In the genomic region with DNA sequence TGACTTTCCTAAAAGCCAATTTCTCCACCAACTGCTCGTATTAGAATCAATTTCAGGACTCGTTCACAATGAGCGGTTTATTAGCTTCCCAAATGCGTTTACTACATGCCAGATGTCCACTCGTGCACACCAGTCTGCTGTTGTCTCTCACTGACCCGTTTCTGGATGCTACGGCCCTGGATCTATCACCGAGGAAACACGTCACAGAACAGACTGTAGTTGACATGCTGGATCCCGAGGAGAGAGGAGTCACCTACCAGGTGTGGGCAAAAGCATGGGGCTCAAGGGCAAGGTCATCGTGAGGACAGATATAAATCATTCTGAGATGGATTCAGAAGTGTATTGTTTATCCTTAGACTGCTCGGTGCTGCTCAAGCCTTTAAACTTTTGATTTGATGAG, we compare ENCODE assay signal across 27 mouse cellular contexts.
A peak's percentile ranks its signal among the peaks of the same experiment; 100 is the strongest.
DNase-seq lines count a peak whose midpoint lies in the region; ATAC-seq and TF ChIP-seq lines count a peak whose summit lies in the region.
"Had no signal": no experiment of that assay in that cellular context is flagged by ENCODE, and none has a peak within 500 bp of the region (broad histone marks: within the 10 kb centered on the region; RNA-seq: fewer than 3 reads in every experiment).

No protein-coding gene starts in this region.

- TF ChIP-seq CTCF in kidney, adult 2 months (conservative IDR thresholded peaks at IDR 0.05; ENCODE audit: insufficient read depth, insufficient read length, low read depth, low read length): no peak

- no peak overlapping the region for H3K4me3 ChIP-seq in hindbrain, embryonic 11.5 days (ENCODE audit: low read depth, low read length)
- no peak overlapping the region for H3K4me3 ChIP-seq in hindbrain, embryonic 13.5 days
- no peak overlapping the region for H3K4me3 ChIP-seq in limb, embryonic 11.5 days (ENCODE audit: low read depth, low read length)
- H3K4me3 ChIP-seq in neural tube, embryonic 14.5 days (ENCODE audit: low read depth, low read length): no peak overlapping the region
- H3K4me3 ChIP-seq in kidney, adult 2 months (ENCODE audit: insufficient read depth, low read depth, low read length): no peak overlapping the region
- H3K4me3 ChIP-seq in forebrain, embryonic 10.5 days: no peak overlapping the region
- H3K4me3 ChIP-seq: embryonic facial prominence, embryonic 13.5 days; gastrocnemius, adult 2 months; megakaryocyte, embryonic 14.5 days had no signal

- H3K27ac ChIP-seq in hindbrain, embryonic 11.5 days (ENCODE audit: low read depth, low read length): no peak overlapping the region
- no peak overlapping the region for H3K27ac ChIP-seq in hindbrain, embryonic 13.5 days
- H3K27ac ChIP-seq in limb, embryonic 11.5 days (replicated peaks; ENCODE audit: low read depth, low read length): no peak overlapping the region; the same call in 1 of the 2 replicates
- peak overlapping the region; percentile 24; the same call in 1 of the 2 replicates for H3K27ac ChIP-seq in neural tube, embryonic 14.5 days (ENCODE audit: low read depth, low read length)
- H3K27ac ChIP-seq in kidney, adult 2 months (ENCODE audit: insufficient read depth, low read depth, low read length): no peak overlapping the region
- H3K27ac ChIP-seq in forebrain, embryonic 10.5 days: no peak overlapping the region
- H3K27ac ChIP-seq: embryonic facial prominence, embryonic 13.5 days; gastrocnemius, adult 2 months had no signal

- H3K9me3 ChIP-seq in hindbrain, embryonic 11.5 days (ENCODE audit: control insufficient read depth, low read length): no peaks in the 10 kb centered on the region
- H3K9me3 ChIP-seq in hindbrain, embryonic 13.5 days: no peaks in the 10 kb centered on the region
- no peaks in the 10 kb centered on the region for H3K9me3 ChIP-seq in limb, embryonic 11.5 days (ENCODE audit: control insufficient read depth, low read length)
- no peaks in the 10 kb centered on the region for H3K9me3 ChIP-seq in neural tube, embryonic 14.5 days (ENCODE audit: control insufficient read depth, low read length)
- H3K9me3 ChIP-seq in forebrain, embryonic 10.5 days: no peaks in the 10 kb centered on the region
- H3K9me3 ChIP-seq: embryonic facial prominence, embryonic 13.5 days had no signal

- ATAC-seq in hindbrain, embryonic 11.5 days (ENCODE audit: low FRiP score): no peak
- no peak for ATAC-seq in hindbrain, embryonic 13.5 days (ENCODE audit: low FRiP score)
- no peak for ATAC-seq in limb, embryonic 11.5 days (ENCODE audit: insufficient number of reproducible peaks, low FRiP score, low TSS enrichment, low read depth)
- ATAC-seq in neural tube, embryonic 14.5 days (ENCODE audit: low read depth): no peak
- ATAC-seq: forebrain, embryonic 16.5 days; hindbrain, embryonic 16.5 days; Patski had no signal

- no peak for TF ChIP-seq POLR2A in kidney, adult 2 months (IDR thresholded peaks at IDR 0.05; ENCODE audit: low read depth, low read length)

- no peaks in the 10 kb centered on the region for H3K27me3 ChIP-seq in hindbrain, embryonic 11.5 days (ENCODE audit: control insufficient read depth, insufficient read depth, low read length)
- H3K27me3 ChIP-seq in hindbrain, embryonic 13.5 days: no peaks in the 10 kb centered on the region
- no peaks in the 10 kb centered on the region for H3K27me3 ChIP-seq in limb, embryonic 11.5 days (ENCODE audit: control insufficient read depth, insufficient read depth, low read length)
- H3K27me3 ChIP-seq in neural tube, embryonic 14.5 days (ENCODE audit: control insufficient read depth, insufficient read depth, low read length): no peaks in the 10 kb centered on the region
- H3K27me3 ChIP-seq in kidney, adult 2 months (replicated peaks; ENCODE audit: control insufficient read depth, insufficient read depth, low read length): no peaks in the 10 kb centered on the region
- H3K27me3 ChIP-seq in forebrain, embryonic 10.5 days (ENCODE audit: poor library complexity, severe bottlenecking): no peaks in the 10 kb centered on the region
- H3K27me3 ChIP-seq: embryonic facial prominence, embryonic 13.5 days; megakaryocyte, embryonic 14.5 days; Patski had no signal

- no peaks in the 10 kb centered on the region for H3K36me3 ChIP-seq in hindbrain, embryonic 11.5 days (ENCODE audit: control insufficient read depth, insufficient read depth, low read length)
- no peaks in the 10 kb centered on the region for H3K36me3 ChIP-seq in hindbrain, embryonic 13.5 days
- no peaks in the 10 kb centered on the region for H3K36me3 ChIP-seq in limb, embryonic 11.5 days (ENCODE audit: control insufficient read depth, insufficient read depth, low read length)
- H3K36me3 ChIP-seq in neural tube, embryonic 14.5 days (ENCODE audit: control insufficient read depth, insufficient read depth, low read length): no peaks in the 10 kb centered on the region
- H3K36me3 ChIP-seq in kidney, adult 2 months (ENCODE audit: control insufficient read depth, insufficient read depth, low read length): no peaks in the 10 kb centered on the region
- no peaks in the 10 kb centered on the region for H3K36me3 ChIP-seq in forebrain, embryonic 10.5 days (replicated peaks)
- H3K36me3 ChIP-seq: embryonic facial prominence, embryonic 13.5 days had no signal

- H3K4me1 ChIP-seq in hindbrain, embryonic 11.5 days (replicated peaks; ENCODE audit: control insufficient read depth, insufficient read depth, low read length): no peaks in the 10 kb centered on the region
- H3K4me1 ChIP-seq in hindbrain, embryonic 13.5 days (replicated peaks): peaks cover 16% of the 10 kb centered on the region
- peaks cover 9% of the 10 kb centered on the region; the same call in 1 of the 2 replicates for H3K4me1 ChIP-seq in limb, embryonic 11.5 days (ENCODE audit: control insufficient read depth, insufficient read depth, low read length)
- H3K4me1 ChIP-seq in neural tube, embryonic 14.5 days (ENCODE audit: control insufficient read depth, insufficient read depth, low read length): peaks cover 12% of the 10 kb centered on the region
- no peaks in the 10 kb centered on the region for H3K4me1 ChIP-seq in kidney, adult 2 months (ENCODE audit: control insufficient read depth, insufficient read depth, low read length)
- peaks cover 7% of the 10 kb centered on the region for H3K4me1 ChIP-seq in forebrain, embryonic 10.5 days
- H3K4me1 ChIP-seq: embryonic facial prominence, embryonic 13.5 days; megakaryocyte, embryonic 14.5 days had no signal

- WGBS in hindbrain, embryonic 11.5 days: 53% methylated on average over 12 of the region's 12 CpGs
- whole genome bisulfite sequencing in hindbrain, embryonic 13.5 days: 41% methylated on average over 12 of the region's 12 CpGs
- WGBS in limb, embryonic 11.5 days: 37% methylated on average over 12 of the region's 12 CpGs
- WGBS in neural tube, embryonic 14.5 days: 16% methylated on average over 12 of the region's 12 CpGs
- 55% methylated on average over 12 of the region's 12 CpGs for WGBS in kidney, adult 2 months
- 88% methylated on average over 12 of the region's 12 CpGs for WGBS in forebrain, embryonic 10.5 days

- peak; percentile 13 for DNase-seq in hindbrain, embryonic 11.5 days (ENCODE audit: low spot score)
- DNase-seq in embryo, embryonic 10.5 days (ENCODE audit: low spot score): peak; percentile 43
- peak; percentile 26 for DNase-seq in limb, embryonic 11.5 days (ENCODE audit: low spot score)
- no peak for DNase-seq in kidney, adult 2 months
- DNase-seq in forebrain, embryonic 10.5 days (ENCODE audit: extremely low spot score, low spot score): no peak
- DNase-seq: adrenal gland, postnatal 14 days; cerebellum, adult 11-12 months; cerebellum, adult 9-11 months; gastrocnemius, adult 2 months; gastrocnemius, postnatal 36 days; heart, adult 18-20 months; heart, postnatal 36 days; kidney, adult 18-20 months; kidney, postnatal 36 days; left cerebral cortex, postnatal 4 days; lung, postnatal 4 days; midbrain, embryonic 14.5 days; thymus, adult 2 months; thymus, postnatal 36 days had no signal

- H3K9ac ChIP-seq in hindbrain, embryonic 11.5 days (ENCODE audit: low read depth, low read length): no peak overlapping the region
- H3K9ac ChIP-seq in hindbrain, embryonic 13.5 days: no peak overlapping the region
- no peak overlapping the region for H3K9ac ChIP-seq in limb, embryonic 11.5 days (ENCODE audit: low read length)
- no peak overlapping the region for H3K9ac ChIP-seq in neural tube, embryonic 14.5 days (replicated peaks; ENCODE audit: low read depth, low read length)
- H3K9ac ChIP-seq: embryonic facial prominence, embryonic 13.5 days had no signal

- no peak overlapping the region for H3K4me2 ChIP-seq in hindbrain, embryonic 11.5 days (replicated peaks; ENCODE audit: low read depth, low read length)
- H3K4me2 ChIP-seq in hindbrain, embryonic 13.5 days: no peak overlapping the region
- H3K4me2 ChIP-seq in limb, embryonic 11.5 days (ENCODE audit: low read depth, severe bottlenecking): no peak overlapping the region
- H3K4me2 ChIP-seq in neural tube, embryonic 14.5 days (ENCODE audit: low read depth, low read length): no peak overlapping the region
- H3K4me2 ChIP-seq: embryonic facial prominence, embryonic 13.5 days; heart, embryonic 11.5 days had no signal

Comparison
In these comparisons a context has a peak if more than half of its experiments do, and no peak if none do; other contexts are left out.
1. DNase-seq: peak in hindbrain, embryonic 11.5 days (single experiment), embryo, embryonic 10.5 days (single experiment) and limb, embryonic 11.5 days (single experiment); none in kidney, adult 2 months (single experiment) and forebrain, embryonic 10.5 days (single experiment).